Mouse (Mus musculus) C2C12 (cell line): ENCODE results near the gene Zfand2b. TPM values are rescaled to one million over a fixed set of nuclear protein-coding genes. Genes with fewer than 3 reads are reported as not detected.

Experiments
- H3K27me3 ChIP-seq: one replicate; pipeline ENCODE4 v1.6.1; 2011; ENCODE audit not compliant: control insufficient read depth, insufficient read depth, insufficient read length
- H3K36me3 ChIP-seq: one replicate; pipeline ENCODE4 v1.6.1; 2011; ENCODE audit not compliant: control insufficient read depth, insufficient read depth
- H3K4me3 ChIP-seq: one replicate; pipeline ENCODE4 v1.5.1; 2011; ENCODE audit warnings: mild to moderate bottlenecking, control low read depth; ENCODE audit not compliant: poor library complexity, insufficient read depth, severe bottlenecking
- H3K79me2 ChIP-seq: one replicate; pipeline ENCODE4 v1.6.1; 2011; ENCODE audit not compliant: control insufficient read depth, insufficient read depth
- H3K79me3 ChIP-seq: one replicate; pipeline ENCODE4 v1.6.1; 2011; ENCODE audit warnings: low read depth, control low read depth
- H3ac ChIP-seq: one replicate; pipeline ENCODE3; 2011; ENCODE audit warnings: low read depth; ENCODE audit not compliant: control insufficient read depth, insufficient read length
- CEBPB ChIP-seq: IDR thresholded peaks from one replicate; pipeline ENCODE4 v1.6.1; 2011; ENCODE audit warnings: low read depth, mild to moderate bottlenecking, control low read depth, moderate library complexity
- CTCF ChIP-seq: IDR thresholded peaks from one replicate; pipeline ENCODE4 v1.5.1; 2011; ENCODE audit not compliant: control insufficient read depth, insufficient read depth, insufficient read length
- FOSL1 ChIP-seq: IDR thresholded peaks from one replicate; pipeline ENCODE4 v1.8.0; 2011; ENCODE audit warnings: mild to moderate bottlenecking, low read length; ENCODE audit not compliant: poor library complexity, insufficient read depth, severe bottlenecking
- MAX ChIP-seq: IDR thresholded peaks from one replicate; pipeline ENCODE4 v1.6.1; 2011; ENCODE audit warnings: mild to moderate bottlenecking, control low read depth
- MYOD1 ChIP-seq: IDR thresholded peaks from one replicate; pipeline ENCODE4 v1.6.1; 2011; ENCODE audit warnings: low read depth; ENCODE audit not compliant: control insufficient read depth, insufficient read length
- MYOG ChIP-seq: IDR thresholded peaks from one replicate; pipeline ENCODE4 v1.6.1; 2011; ENCODE audit not compliant: control insufficient read depth, insufficient read length; ENCODE audit errors: extremely low read depth
- USF1 ChIP-seq: IDR thresholded peaks from one replicate; pipeline ENCODE4 v1.6.1; 2011; ENCODE audit warnings: low read depth, mild to moderate bottlenecking, control low read depth, moderate library complexity
- polyA plus RNA-seq: library from polyadenylated mRNA; unstranded; fragments of >200 nt; fragmentation: generic; extraction: Trizol; gene quantifications from one replicate; pipeline ENCODE4 v1.2.1, GENCODE M21; 2012; ENCODE audit warnings: missing spikeins

The Zfand2b gene
- polyA plus RNA-seq, 1 experiment: 23.6 TPM

DNA sequence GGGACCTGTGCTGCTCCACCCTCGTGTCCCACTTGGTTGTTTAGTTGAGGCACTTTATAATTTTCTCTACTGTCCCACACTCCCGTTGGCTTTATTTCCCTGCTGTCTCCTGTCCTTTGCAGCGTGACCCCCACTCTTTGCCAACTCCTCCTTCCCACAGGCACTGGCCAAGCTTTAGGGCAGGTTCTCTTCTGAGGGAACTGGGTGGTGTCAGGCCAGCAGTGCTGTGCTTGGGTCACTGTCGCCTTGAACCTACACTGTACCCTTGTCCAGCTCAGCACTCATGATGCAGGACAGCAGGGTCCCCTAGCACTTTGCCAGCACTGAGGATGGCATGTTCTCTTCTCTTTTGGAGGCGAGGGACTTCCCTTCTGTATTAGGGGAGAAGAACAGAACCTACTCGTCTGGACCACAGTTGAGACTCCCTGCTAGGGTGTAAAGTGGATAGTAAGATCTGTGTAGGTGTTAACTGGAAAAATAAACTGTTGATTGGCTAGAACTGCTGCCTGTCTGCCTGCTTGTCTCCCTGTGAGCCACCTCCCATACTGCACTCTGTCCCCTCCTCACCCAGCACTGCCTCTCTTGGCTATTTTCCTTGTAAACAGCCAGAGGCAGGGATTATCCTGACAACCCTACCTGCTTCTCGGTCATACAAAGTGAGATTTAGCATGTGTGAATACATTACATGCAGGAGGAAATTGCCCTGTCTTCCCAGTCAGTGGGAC lies 20.9 kb upstream of the Zfand2b start:
- Histone ChIP-seq H3K36me3 (peaks cover 48% of the 10 kb centered on the region), H3ac (no peak overlapping the region), H3K79me3 (peaks cover 10% of the 10 kb centered on the region), H3K4me3 (no peak overlapping the region), H3K27me3 (no peaks in the 10 kb centered on the region), H3K79me2 (peaks cover 20% of the 10 kb centered on the region)
- TF ChIP-seq FOSL1 (no peak), MYOD1 (no peak), CEBPB (no peak), CTCF (no peak), MYOG (no peak), USF1 (no peak), MAX (no peak)

DNA sequence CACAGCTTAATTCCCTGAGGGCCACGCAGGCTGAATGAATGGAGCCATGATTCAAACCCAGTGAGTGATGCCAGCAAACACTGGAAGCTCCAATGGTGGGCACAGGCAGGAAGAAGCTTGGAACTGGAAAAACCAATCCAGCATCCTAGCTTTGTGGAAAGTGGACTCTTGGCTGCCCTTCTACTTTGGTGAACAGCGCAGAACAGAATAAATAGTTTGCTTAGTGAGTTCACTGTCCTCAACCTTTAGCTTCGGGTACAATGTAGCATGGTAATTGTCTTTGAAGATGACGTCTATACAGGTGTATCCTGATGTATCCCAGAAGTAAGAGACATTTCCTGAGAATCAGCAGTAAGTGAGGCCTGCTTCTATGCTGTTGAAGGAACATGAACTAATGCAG lies 19.7 kb upstream of the Zfand2b start:
- H3K36me3 ChIP-seq: peaks cover 48% of the 10 kb centered on the region
- H3ac ChIP-seq: no peak overlapping the region
- H3K4me3 ChIP-seq: no peak overlapping the region
- TF ChIP-seq MAX (no peak), MYOG (no peak), CTCF (no peak), FOSL1 (no peak), USF1 (no peak), CEBPB (no peak)
- peaks cover 7% of the 10 kb centered on the region for H3K79me3 ChIP-seq
- no peaks in the 10 kb centered on the region for H3K27me3 ChIP-seq
- H3K79me2 ChIP-seq: peaks cover 12% of the 10 kb centered on the region

DNA sequence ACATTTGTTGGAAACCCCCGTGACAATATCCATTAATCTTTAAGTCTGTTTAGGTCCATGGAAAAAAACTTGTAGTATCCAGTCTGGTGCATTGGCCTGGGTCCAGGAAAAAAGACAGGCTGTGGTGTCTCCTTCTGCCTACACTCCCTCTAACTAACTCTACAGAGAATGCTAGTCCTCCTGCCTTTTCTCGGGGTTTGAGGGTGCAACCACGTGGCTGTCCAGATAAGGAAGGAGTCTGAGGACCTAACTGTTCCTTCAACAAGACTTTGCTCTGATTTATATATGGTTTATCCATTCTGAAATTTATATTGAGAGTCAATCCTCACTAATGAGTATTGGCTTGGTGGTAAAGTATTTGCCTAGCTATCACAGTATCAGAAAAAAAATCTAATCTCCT lies 12.6 kb upstream of the Zfand2b start:
- H3K79me3 ChIP-seq: no peaks in the 10 kb centered on the region
- no peak overlapping the region for H3K4me3 ChIP-seq
- H3K27me3 ChIP-seq: no peaks in the 10 kb centered on the region
- TF ChIP-seq MYOD1 (no peak), MYOG (no peak), USF1 (no peak), FOSL1 (no peak), CTCF (no peak), CEBPB (no peak), MAX (no peak)
- H3K79me2 ChIP-seq: no peaks in the 10 kb centered on the region
- no peaks in the 10 kb centered on the region for H3K36me3 ChIP-seq
- no peak overlapping the region for H3ac ChIP-seq

DNA sequence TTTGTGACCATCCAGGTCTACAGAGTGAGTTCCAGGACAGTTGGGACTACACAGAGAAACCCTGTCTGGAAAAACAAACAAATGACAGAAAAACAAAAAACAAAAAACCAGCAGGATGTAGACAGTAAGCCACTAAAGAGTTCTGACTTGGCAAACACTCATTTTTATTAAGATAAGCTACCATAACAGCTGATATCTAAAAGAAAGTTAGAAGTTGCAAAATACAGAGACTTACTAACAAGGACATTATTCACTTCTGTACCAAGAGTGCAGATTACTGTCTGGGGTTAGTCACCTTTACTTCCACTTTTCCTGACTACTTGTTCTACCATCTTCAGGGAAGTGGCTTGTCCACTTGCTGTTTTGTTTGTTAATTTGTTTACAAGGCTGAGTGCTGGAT lies 9.5 kb upstream of the Zfand2b start:
- no peak for TF ChIP-seq MYOG
- no peak for TF ChIP-seq FOSL1
- no peak for TF ChIP-seq USF1
- TF ChIP-seq MAX: no peak
- no peak for TF ChIP-seq CEBPB
- no peak for TF ChIP-seq MYOD1
- no peak for TF ChIP-seq CTCF
- H3K79me3 ChIP-seq: no peaks in the 10 kb centered on the region
- no peaks in the 10 kb centered on the region for H3K27me3 ChIP-seq
- no peaks in the 10 kb centered on the region for H3K36me3 ChIP-seq
- H3ac ChIP-seq: no peak overlapping the region
- no peak overlapping the region for H3K4me3 ChIP-seq
- no peaks in the 10 kb centered on the region for H3K79me2 ChIP-seq

DNA sequence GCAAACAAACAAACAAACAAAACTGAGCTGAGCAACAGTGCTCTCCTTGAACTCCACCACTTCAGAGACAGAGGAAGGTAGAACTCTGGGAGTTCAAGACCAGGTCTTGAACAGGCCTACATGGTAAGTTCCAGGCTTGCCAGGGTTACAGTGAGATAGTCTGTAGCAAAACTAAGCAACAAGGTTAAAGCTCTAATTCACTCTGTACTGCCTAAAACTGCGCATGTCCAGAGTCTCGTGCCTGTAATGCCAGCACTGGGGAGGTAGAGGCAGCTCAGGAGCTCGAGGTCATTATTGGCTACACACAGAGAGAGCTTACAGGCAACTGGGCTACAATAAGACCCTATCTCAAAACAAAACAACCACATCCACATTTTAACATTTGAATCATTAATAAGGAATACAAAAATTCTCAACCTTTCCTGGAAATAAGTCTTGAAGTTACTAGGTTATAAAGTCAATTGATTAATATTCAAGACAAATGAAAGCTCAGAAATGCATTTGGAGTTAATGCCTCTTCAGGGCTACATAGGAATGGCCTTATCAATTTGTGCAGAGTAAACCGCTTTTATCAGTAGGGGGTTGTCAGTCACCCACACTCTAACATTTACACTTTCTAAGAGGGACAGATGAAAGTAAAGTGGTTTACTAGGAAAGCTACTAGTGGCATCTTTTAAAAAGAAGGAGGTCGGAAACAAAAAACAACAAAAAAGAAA lies 8.7 kb upstream of the Zfand2b start:
- H3K79me2 ChIP-seq: no peaks in the 10 kb centered on the region
- H3K4me3 ChIP-seq: no peak overlapping the region
- H3ac ChIP-seq: no peak overlapping the region
- H3K27me3 ChIP-seq: no peaks in the 10 kb centered on the region
- no peaks in the 10 kb centered on the region for H3K79me3 ChIP-seq
- TF ChIP-seq FOSL1 (no peak), USF1 (no peak), CEBPB (no peak), MAX (no peak), MYOD1 (no peak)
- H3K36me3 ChIP-seq: no peaks in the 10 kb centered on the region
